Mouse (Mus musculus) heart, postnatal 0 days (tissue): ENCODE data around the gene Cd300lf.

Experiments used
- CTCF ChIP-seq: IDR thresholded peaks from 2 replicates; pipeline ENCODE4 v1.5.1; 2016; ENCODE audit warnings: antibody characterized with exemption, control low read depth, low read depth
- EP300 ChIP-seq: IDR thresholded peaks from 2 replicates; pipeline ENCODE4 v1.6.1; 2016; ENCODE audit warnings: antibody characterized with exemption, low read depth

GRCm38 (mm10) chr11:115100032-115100621, 33.7 kb downstream of the Cd300lf start:
- no peak for TF ChIP-seq CTCF
- TF ChIP-seq EP300 = no peak
